Comparison of ENCODE assay signal across 21 mouse cellular contexts in the genomic region with DNA sequence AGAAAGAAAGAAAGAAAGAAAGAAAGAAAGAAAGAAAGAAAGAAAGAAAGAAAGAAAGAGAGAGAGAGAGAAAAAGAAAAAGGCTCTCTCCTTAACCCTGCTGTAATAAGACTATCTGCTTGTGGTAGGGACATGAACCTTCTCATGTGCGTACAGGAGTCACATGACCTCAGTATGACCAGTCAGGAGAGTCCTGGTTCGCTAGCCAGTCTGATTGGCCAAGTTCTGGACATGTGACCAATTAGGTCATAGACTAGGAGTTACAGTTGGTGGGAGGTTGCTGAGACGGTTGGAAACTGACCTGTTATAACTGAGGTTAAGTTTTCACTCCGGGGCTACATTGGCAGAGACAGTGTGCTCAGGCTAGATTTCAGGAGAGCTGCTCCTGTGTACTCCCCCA.
DNase-seq lines count a peak whose midpoint lies in the region; ATAC-seq and TF ChIP-seq lines count a peak whose summit lies in the region.
"Had no signal": no experiment of that assay in that cellular context is flagged by ENCODE, and none has a peak within 500 bp of the region (broad histone marks: within the 10 kb centered on the region; RNA-seq: fewer than 3 reads in every experiment).

No protein-coding gene starts in this region.

- DNase-seq in 416B (ENCODE audit: low read depth) (peak; percentile 2), MEL (ENCODE audit: low read depth, low spot score) (peak; percentile 6), ZHBTc4 (ENCODE audit: low read depth, low spot score) (peak; percentile 18)
- DNase-seq in embryonic facial prominence, embryonic 10.5 days (ENCODE audit: low spot score): no peak
- no peak for DNase-seq in midbrain, embryonic 10.5 days (ENCODE audit: low spot score)
- DNase-seq: adrenal gland, postnatal 14 days; cerebellum, adult 8-10 months; cerebellum, postnatal 25 days; forebrain, postnatal 0 days; gastrocnemius, postnatal 14 days; heart, adult 2 months; heart, postnatal 14 days; kidney, adult 11 months had no signal

- H3K9me3 ChIP-seq in MEL (replicated peaks; ENCODE audit: insufficient read depth, low read length): no peaks in the 10 kb centered on the region
- H3K9me3 ChIP-seq in embryonic facial prominence, embryonic 10.5 days: peaks cover 17% of the 10 kb centered on the region
- H3K9me3 ChIP-seq in midbrain, embryonic 10.5 days (replicated peaks): peaks cover 20% of the 10 kb centered on the region
- H3K9me3 ChIP-seq in forebrain, embryonic 13.5 days (replicated peaks): peaks cover 17% of the 10 kb centered on the region
- H3K9me3 ChIP-seq: embryonic facial prominence, embryonic 13.5 days; forebrain, embryonic 12.5 days; G1E; heart, embryonic 15.5 days had no signal

- no peaks in the 10 kb centered on the region for H3K4me1 ChIP-seq in MEL (ENCODE audit: control insufficient read depth in 1 of 2, insufficient read depth in 2 of 2, low read length in 2 of 2)
- no peaks in the 10 kb centered on the region for H3K4me1 ChIP-seq in embryonic facial prominence, embryonic 10.5 days
- no peaks in the 10 kb centered on the region for H3K4me1 ChIP-seq in midbrain, embryonic 10.5 days
- no peaks in the 10 kb centered on the region for H3K4me1 ChIP-seq in forebrain, embryonic 13.5 days
- H3K4me1 ChIP-seq: embryonic facial prominence, embryonic 13.5 days; forebrain, embryonic 12.5 days; heart, embryonic 15.5 days; hindbrain, embryonic 13.5 days had no signal

- no peak for TF ChIP-seq EP300 in MEL (IDR thresholded peaks at IDR 0.05; ENCODE audit: low read depth in 1 of 2, low read length in 2 of 2)

- WGBS in embryonic facial prominence, embryonic 10.5 days: 81% methylated on average over 4 of the region's 4 CpGs
- 82% methylated on average over 4 of the region's 4 CpGs for WGBS in midbrain, embryonic 10.5 days
- 80% methylated on average over 4 of the region's 4 CpGs for WGBS in forebrain, embryonic 13.5 days

- H3K4me2 ChIP-seq in forebrain, embryonic 13.5 days: no peak overlapping the region
- H3K4me2 ChIP-seq: embryonic facial prominence, embryonic 13.5 days; forebrain, embryonic 12.5 days; heart, embryonic 11.5 days; heart, embryonic 15.5 days; hindbrain, embryonic 13.5 days had no signal

- no peaks in the 10 kb centered on the region for H3K27me3 ChIP-seq in MEL (ENCODE audit: control insufficient read depth in 1 of 2, insufficient read depth in 2 of 2, low read length in 2 of 2)
- H3K27me3 ChIP-seq in embryonic facial prominence, embryonic 10.5 days (replicated peaks; ENCODE audit: low read depth, poor library complexity, severe bottlenecking): no peaks in the 10 kb centered on the region
- no peaks in the 10 kb centered on the region for H3K27me3 ChIP-seq in midbrain, embryonic 10.5 days (ENCODE audit: low read depth, poor library complexity, severe bottlenecking)
- H3K27me3 ChIP-seq in forebrain, embryonic 13.5 days: no peaks in the 10 kb centered on the region
- H3K27me3 ChIP-seq: embryonic facial prominence, embryonic 13.5 days; forebrain, embryonic 12.5 days; heart, embryonic 15.5 days; hindbrain, embryonic 13.5 days had no signal

- no peaks in the 10 kb centered on the region for H3K36me3 ChIP-seq in MEL (ENCODE audit: control insufficient read depth in 1 of 2, insufficient read depth in 2 of 2, low read length in 2 of 2)
- no peaks in the 10 kb centered on the region for H3K36me3 ChIP-seq in embryonic facial prominence, embryonic 10.5 days (replicated peaks)
- H3K36me3 ChIP-seq in midbrain, embryonic 10.5 days: no peaks in the 10 kb centered on the region
- no peaks in the 10 kb centered on the region for H3K36me3 ChIP-seq in forebrain, embryonic 13.5 days (ENCODE audit: poor library complexity, severe bottlenecking)
- H3K36me3 ChIP-seq: embryonic facial prominence, embryonic 13.5 days; forebrain, embryonic 12.5 days; G1E; heart, embryonic 15.5 days; hindbrain, embryonic 13.5 days had no signal

- H3K79me2 ChIP-seq in MEL (ENCODE audit: control insufficient read depth, insufficient read depth, low read length, poor library complexity): no peaks in the 10 kb centered on the region

- no peak for TF ChIP-seq CTCF in MEL (IDR thresholded peaks at IDR 0.05 in 2 of 3, conservative IDR thresholded peaks at IDR 0.05 in 1 of 3; ENCODE audit: control insufficient read depth in 1 of 3, insufficient read depth in 1 of 3, low read depth in 2 of 3, low read length in 3 of 3, poor library complexity in 1 of 3, severe bottlenecking in 1 of 3)

- no peak for ATAC-seq in forebrain, embryonic 13.5 days
- ATAC-seq: forebrain, postnatal 0 days; hindbrain, postnatal 0 days had no signal

- no peak for TF ChIP-seq POLR2A in MEL (IDR thresholded peaks at IDR 0.05; ENCODE audit: control insufficient read depth in 1 of 2, insufficient read depth in 1 of 2, low read depth in 1 of 2, low read length in 2 of 2, poor library complexity in 1 of 2)

- H3K4me3 ChIP-seq in MEL (ENCODE audit: control insufficient read depth in 1 of 2, insufficient read depth in 1 of 2, low read depth in 2 of 2, low read length in 2 of 2): no peak overlapping the region
- no peak overlapping the region for H3K4me3 ChIP-seq in embryonic facial prominence, embryonic 10.5 days
- H3K4me3 ChIP-seq in midbrain, embryonic 10.5 days: no peak overlapping the region
- no peak overlapping the region for H3K4me3 ChIP-seq in forebrain, embryonic 13.5 days
- H3K4me3 ChIP-seq: embryonic facial prominence, embryonic 13.5 days; forebrain, embryonic 12.5 days; heart, adult 2 months; heart, embryonic 15.5 days; hindbrain, embryonic 13.5 days had no signal

- no peak for TF ChIP-seq RAD21 in MEL (IDR thresholded peaks at IDR 0.05; ENCODE audit: low read depth, low read length)

- H3K27ac ChIP-seq in MEL (ENCODE audit: control insufficient read depth, low read depth, low read length): no peak overlapping the region
- H3K27ac ChIP-seq in embryonic facial prominence, embryonic 10.5 days (replicated peaks): no peak overlapping the region
- H3K27ac ChIP-seq in midbrain, embryonic 10.5 days (replicated peaks): no peak overlapping the region
- no peak overlapping the region for H3K27ac ChIP-seq in forebrain, embryonic 13.5 days
- H3K27ac ChIP-seq: embryonic facial prominence, embryonic 13.5 days; forebrain, embryonic 12.5 days; heart, adult 2 months; heart, embryonic 15.5 days; hindbrain, embryonic 13.5 days; hindbrain, postnatal 0 days had no signal

- no peak overlapping the region for H3K9ac ChIP-seq in MEL (ENCODE audit: control insufficient read depth, low read depth, low read length, poor library complexity, severe bottlenecking)
- H3K9ac ChIP-seq in forebrain, embryonic 13.5 days: no peak overlapping the region
- H3K9ac ChIP-seq: embryonic facial prominence, embryonic 13.5 days; forebrain, embryonic 12.5 days; forebrain, postnatal 0 days; heart, embryonic 15.5 days; hindbrain, embryonic 13.5 days had no signal

TF ChIP-seq in MEL, 35 proteins besides CTCF, POLR2A, EP300 and RAD21:
- TF ChIP-seq POLR2AphosphoS5 (IDR thresholded peaks at IDR 0.05; ENCODE audit: borderline replicate concordance, low read depth, low read length) (no peak), HCFC1 (IDR thresholded peaks at IDR 0.05; ENCODE audit: low read depth, low read length) (no peak), USF1 (IDR thresholded peaks at IDR 0.05; ENCODE audit: low read depth, low read length) (peak; percentile 77), USF2 (IDR thresholded peaks at IDR 0.05; ENCODE audit: borderline replicate concordance in 1 of 2, insufficient read depth in 1 of 2, low read depth in 1 of 2, low read length in 2 of 2) (0 out of 4 replicates have a peak, but pooled peaks of 1 of the 2 experiments have one; percentile 38), MEF2A (IDR thresholded peaks at IDR 0.05; ENCODE audit: extremely low read depth, insufficient replicate concordance, low read depth, low read length, poor library complexity, severe bottlenecking) (no peak), KAT2A (conservative IDR thresholded peaks at IDR 0.05; ENCODE audit: low read depth, low read length) (no peak), ZMIZ1 (IDR thresholded peaks at IDR 0.05; ENCODE audit: low read depth, low read length) (no peak), SMC3 (IDR thresholded peaks at IDR 0.05; ENCODE audit: low read depth, low read length) (no peak), BHLHE40 (IDR thresholded peaks at IDR 0.05; ENCODE audit: borderline replicate concordance, low read depth, low read length) (no peak)

Comparison
In these comparisons a context has a peak if more than half of its experiments do, and no peak if none do; other contexts are left out.
1. DNase-seq: peak in 416B (single experiment), MEL (single experiment) and ZHBTc4 (single experiment); none in embryonic facial prominence, embryonic 10.5 days (single experiment) and midbrain, embryonic 10.5 days (single experiment).